Mouse (Mus musculus): Measurements from ENCODE around the gene Gm8362. TPM values are rescaled to one million over a fixed set of nuclear protein-coding genes. Genes with fewer than 3 reads are reported as not detected.

Gm8362 gene
- total and polyA plus RNA-seq, 3 experiments: not detected

Other genes with a start within 250 kb of the Gm8362 start
- gene Gm8356, start 237.1 kb downstream of the Gm8362 start, total RNA-seq (2012; rRNA removed): not detected in 2 replicates
- gene Gm8356, start 237.1 kb downstream of the Gm8362 start, polyA plus RNA-seq (2012; ENCODE audit: insufficient read depth in 1 of 2, insufficient read length in 2 of 2, low read depth in 1 of 2, low replicate concordance in 2 of 2, missing spikeins in 1 of 2): not detected
- gene Gm3629, start 183.8 kb downstream of the Gm8362 start, total RNA-seq (2012; rRNA removed): not detected in 2 replicates
- not detected for gene Gm3629, start 183.8 kb downstream of the Gm8362 start, polyA plus RNA-seq (2012; ENCODE audit: insufficient read depth in 1 of 2, insufficient read length in 2 of 2, low read depth in 1 of 2, low replicate concordance in 2 of 2, missing spikeins in 1 of 2)
- not detected in 2 replicates for gene Gm3460, start 152.0 kb downstream of the Gm8362 start, total RNA-seq (2012; rRNA removed)
- not detected for gene Gm3460, start 152.0 kb downstream of the Gm8362 start, polyA plus RNA-seq (2012; ENCODE audit: insufficient read depth in 1 of 2, insufficient read length in 2 of 2, low read depth in 1 of 2, low replicate concordance in 2 of 2, missing spikeins in 1 of 2)
- gene Gm10251, start 90.2 kb downstream of the Gm8362 start, total RNA-seq (2012; rRNA removed): not detected in 2 replicates
- gene Gm10251, start 90.2 kb downstream of the Gm8362 start, polyA plus RNA-seq (2012; ENCODE audit: insufficient read depth in 1 of 2, insufficient read length in 2 of 2, low read depth in 1 of 2, low replicate concordance in 2 of 2, missing spikeins in 1 of 2): not detected
- not detected in 2 replicates for gene Gm8050, start 54.2 kb downstream of the Gm8362 start, total RNA-seq (2012; rRNA removed)
- not detected for gene Gm8050, start 54.2 kb downstream of the Gm8362 start, polyA plus RNA-seq (2012; ENCODE audit: insufficient read depth in 1 of 2, insufficient read length in 2 of 2, low read depth in 1 of 2, low replicate concordance in 2 of 2, missing spikeins in 1 of 2)
- not detected in 2 replicates for gene Gm3636, start 32.1 kb downstream of the Gm8362 start, total RNA-seq (2012; rRNA removed)
- gene Gm3636, start 32.1 kb downstream of the Gm8362 start, polyA plus RNA-seq (2012; ENCODE audit: insufficient read depth in 1 of 2, insufficient read length in 2 of 2, low read depth in 1 of 2, low replicate concordance in 2 of 2, missing spikeins in 1 of 2): not detected
- gene Gm3642, start 65.9 kb upstream of the Gm8362 start, total RNA-seq (2012; rRNA removed): not detected in 2 replicates
- not detected for gene Gm3642, start 65.9 kb upstream of the Gm8362 start, polyA plus RNA-seq (2012; ENCODE audit: insufficient read depth in 1 of 2, insufficient read length in 2 of 2, low read depth in 1 of 2, low replicate concordance in 2 of 2, missing spikeins in 1 of 2)
- gene Gm3667, start 115.6 kb upstream of the Gm8362 start, total RNA-seq (2012; rRNA removed): not detected in 2 replicates
- not detected for gene Gm3667, start 115.6 kb upstream of the Gm8362 start, polyA plus RNA-seq (2012; ENCODE audit: insufficient read depth in 1 of 2, insufficient read length in 2 of 2, low read depth in 1 of 2, low replicate concordance in 2 of 2, missing spikeins in 1 of 2)
- gene Gm6356, start 199.4 kb upstream of the Gm8362 start, total RNA-seq (2012; rRNA removed): not detected in 2 replicates
- not detected for gene Gm6356, start 199.4 kb upstream of the Gm8362 start, polyA plus RNA-seq (2012; ENCODE audit: insufficient read depth in 1 of 2, insufficient read length in 2 of 2, low read depth in 1 of 2, low replicate concordance in 2 of 2, missing spikeins in 1 of 2)